Mouse (Mus musculus) hindbrain, embryonic 14.5 days (tissue): Measurements from ENCODE around the gene Ghrhr. TPM values are rescaled to one million over a fixed set of nuclear protein-coding genes. Genes with fewer than 3 reads are reported as not detected.

Source experiments
- ATAC-seq: fragments of 200-750 bp; cut with Nextera tagmentation; 2 replicates; pipeline ENCODE4 v1.8.0; 2017; ENCODE audit warnings: moderate number of reproducible peaks, mild to moderate bottlenecking, moderate TSS enrichment, moderate library complexity; ENCODE audit not compliant: low FRiP score
- DNase-seq: peaks from one replicate; pipeline ENCODE4 v3.0.0-alpha.2; 2015; ENCODE audit warnings: low spot score
- H3K27ac ChIP-seq: fragments of 300-500 bp; sonication (generic); 2 replicates; pipeline ENCODE4 v1.5.1; 2014; ENCODE audit warnings: mild to moderate bottlenecking, moderate library complexity
- H3K27me3 ChIP-seq: fragments of 300-500 bp; sonication (generic); 2 replicates; pipeline ENCODE4 v1.6.1; 2014; ENCODE audit warnings: mild to moderate bottlenecking, low read length, mixed read lengths; ENCODE audit not compliant: control insufficient read depth, insufficient read depth
- H3K36me3 ChIP-seq: fragments of 300-500 bp; sonication (generic); replicated peaks from 2 replicates; pipeline ENCODE4 v1.6.1; 2014; ENCODE audit not compliant: control insufficient read depth, insufficient read depth
- H3K4me1 ChIP-seq: fragments of 300-500 bp; sonication (generic); replicated peaks from 2 replicates; pipeline ENCODE4 v1.6.1; 2014; ENCODE audit warnings: antibody characterized with exemption, low read length, mixed read lengths; ENCODE audit not compliant: control insufficient read depth, insufficient read depth
- H3K4me2 ChIP-seq: fragments of 300-500 bp; sonication (generic); replicated peaks from 2 replicates; pipeline ENCODE4 v1.6.1; 2014; ENCODE audit warnings: mild to moderate bottlenecking, moderate library complexity
- H3K4me3 ChIP-seq: fragments of 300-500 bp; sonication (generic); replicated peaks from 2 replicates; pipeline ENCODE4 v1.5.1; 2014; ENCODE audit warnings: mild to moderate bottlenecking, low read length
- H3K9ac ChIP-seq: fragments of 300-500 bp; sonication (generic); 2 replicates; pipeline ENCODE4 v1.6.1; 2014
- H3K9me3 ChIP-seq: fragments of 300-500 bp; sonication (generic); 2 replicates; pipeline ENCODE4 v1.6.1; 2016; ENCODE audit warnings: low read length; ENCODE audit not compliant: control insufficient read depth
- WGBS: fragments of 180-500 bp; shearing (Covaris S2); extraction: QIAGEN DNeasy Blood & Tissue Kit; methylation state at CpG from one replicate; pipeline ENCODE4 v1.1.7; 2014; 5-methylcytosine and 5-hydroxymethylcytosine counted together
- polyA plus RNA-seq: library from polyadenylated mRNA; unstranded; fragments of >200 nt; fragmentation: Nextera tagmentation; extraction: Ambion mirVana; gene quantifications from 2 replicates; pipeline ENCODE4 v1.2.1, GENCODE M21; 2014

The Ghrhr gene
- polyA plus RNA-seq, 1 experiment from 2014 or later: not detected

- no peaks in the 10 kb centered on the region for H3K9me3 ChIP-seq
- 65% methylated on average over 5 of the region's 5 CpGs for WGBS
- no peaks in the 10 kb centered on the region for H3K27me3 ChIP-seq
- H3K36me3 ChIP-seq: no peaks in the 10 kb centered on the region
- no peaks in the 10 kb centered on the region for H3K4me1 ChIP-seq
- DNase-seq (no peak), ATAC-seq (no peak)
- no peak overlapping the region for H3K27ac ChIP-seq
- no peak overlapping the region for H3K4me3 ChIP-seq
- H3K4me2 ChIP-seq: no peak overlapping the region
- no peak overlapping the region for H3K9ac ChIP-seq
Observed at GRCm38 (mm10) chr6:55356976-55357635, 19.0 kb upstream of the Ghrhr start.

GRCm38 (mm10) chr6:55357636-55358031, 18.5 kb upstream of the Ghrhr start:
- Histone ChIP-seq H3K4me3 (no peak overlapping the region), H3K27me3 (no peaks in the 10 kb centered on the region), H3K4me2 (no peak overlapping the region), H3K9me3 (no peaks in the 10 kb centered on the region), H3K36me3 (no peaks in the 10 kb centered on the region), H3K27ac (no peak overlapping the region), H3K4me1 (no peaks in the 10 kb centered on the region), H3K9ac (no peak overlapping the region)
- 39% methylated on average over 6 of the region's 6 CpGs for WGBS
- ATAC-seq: no peak
- DNase-seq: no peak

- no peak overlapping the region for H3K4me2 ChIP-seq
- no peak overlapping the region for H3K4me3 ChIP-seq
- WGBS: 37% methylated on average over 2 of the region's 2 CpGs
- DNase-seq (peak; percentile 48), ATAC-seq (no peak)
- no peaks in the 10 kb centered on the region for H3K27me3 ChIP-seq
- H3K4me1 ChIP-seq: no peaks in the 10 kb centered on the region
- H3K36me3 ChIP-seq: no peaks in the 10 kb centered on the region
- H3K9ac ChIP-seq: no peak overlapping the region
- no peak overlapping the region for H3K27ac ChIP-seq
- no peaks in the 10 kb centered on the region for H3K9me3 ChIP-seq
Observed at GRCm38 (mm10) chr6:55358731-55359143, 17.4 kb upstream of the Ghrhr start.

- Histone ChIP-seq H3K27ac (no peak overlapping the region), H3K36me3 (no peaks in the 10 kb centered on the region), H3K9ac (no peak overlapping the region), H3K4me1 (no peaks in the 10 kb centered on the region), H3K27me3 (no peaks in the 10 kb centered on the region), H3K4me3 (no peak overlapping the region), H3K9me3 (no peaks in the 10 kb centered on the region), H3K4me2 (no peak overlapping the region)
- DNase-seq (no peak), ATAC-seq (no peak)
- WGBS: 82% methylated on average over 1 of the region's 1 CpGs
Observed at GRCm38 (mm10) chr6:55362663-55363062, 13.4 kb upstream of the Ghrhr start.

- no peak for DNase-seq
- H3K9ac ChIP-seq: no peak overlapping the region
- no peak for ATAC-seq
- H3K4me1 ChIP-seq: no peaks in the 10 kb centered on the region
- H3K4me2 ChIP-seq: no peak overlapping the region
- H3K9me3 ChIP-seq: no peaks in the 10 kb centered on the region
- H3K4me3 ChIP-seq: no peak overlapping the region
- H3K27me3 ChIP-seq: no peaks in the 10 kb centered on the region
- no peak overlapping the region for H3K27ac ChIP-seq
- H3K36me3 ChIP-seq: no peaks in the 10 kb centered on the region
Observed at GRCm38 (mm10) chr6:55367126-55367525, 9.0 kb upstream of the Ghrhr start.

- ATAC-seq (no peak), DNase-seq (no peak)
- Histone ChIP-seq H3K4me2 (no peak overlapping the region), H3K9me3 (no peaks in the 10 kb centered on the region), H3K4me1 (no peaks in the 10 kb centered on the region), H3K27me3 (no peaks in the 10 kb centered on the region), H3K4me3 (no peak overlapping the region), H3K27ac (no peak overlapping the region), H3K9ac (no peak overlapping the region), H3K36me3 (no peaks in the 10 kb centered on the region)
- 93% methylated on average over 6 of the region's 6 CpGs for WGBS
Observed at GRCm38 (mm10) chr6:55370831-55371230, 5.3 kb upstream of the Ghrhr start.

- DNase-seq: no peak
- 78% methylated on average over 5 of the region's 5 CpGs for WGBS
- H3K9ac ChIP-seq: no peak overlapping the region
- H3K9me3 ChIP-seq: no peaks in the 10 kb centered on the region
- no peak overlapping the region for H3K4me3 ChIP-seq
- ATAC-seq: no peak
- no peak overlapping the region for H3K4me2 ChIP-seq
- no peaks in the 10 kb centered on the region for H3K4me1 ChIP-seq
- H3K27me3 ChIP-seq: no peaks in the 10 kb centered on the region
- H3K27ac ChIP-seq: no peak overlapping the region
- H3K36me3 ChIP-seq: no peaks in the 10 kb centered on the region
Observed at GRCm38 (mm10) chr6:55376511-55376910, 416 bp downstream of the Ghrhr start.

GRCm38 (mm10) chr6:55377461-55377860, 1.4 kb downstream of the Ghrhr start:
- no peak overlapping the region for H3K4me3 ChIP-seq
- ATAC-seq (no peak), DNase-seq (no peak)
- no peaks in the 10 kb centered on the region for H3K36me3 ChIP-seq
- WGBS: 91% methylated on average over 4 of the region's 4 CpGs
- no peak overlapping the region for H3K9ac ChIP-seq
- no peak overlapping the region for H3K4me2 ChIP-seq
- H3K27me3 ChIP-seq: no peaks in the 10 kb centered on the region
- H3K4me1 ChIP-seq: no peaks in the 10 kb centered on the region
- no peak overlapping the region for H3K27ac ChIP-seq
- no peaks in the 10 kb centered on the region for H3K9me3 ChIP-seq

GRCm38 (mm10) chr6:55379641-55380335, 3.7 kb downstream of the Ghrhr start:
- Histone ChIP-seq H3K4me3 (no peak overlapping the region), H3K4me2 (no peak overlapping the region), H3K9me3 (no peaks in the 10 kb centered on the region), H3K27ac (no peak overlapping the region), H3K36me3 (no peaks in the 10 kb centered on the region), H3K4me1 (no peaks in the 10 kb centered on the region), H3K9ac (no peak overlapping the region), H3K27me3 (no peaks in the 10 kb centered on the region)
- DNase-seq (peak; percentile 79), ATAC-seq (peak; percentile 53)
- WGBS: 44% methylated on average over 3 of the region's 3 CpGs
